Comparison of ENCODE assay signal across 12 mouse cellular contexts in the genomic region with DNA sequence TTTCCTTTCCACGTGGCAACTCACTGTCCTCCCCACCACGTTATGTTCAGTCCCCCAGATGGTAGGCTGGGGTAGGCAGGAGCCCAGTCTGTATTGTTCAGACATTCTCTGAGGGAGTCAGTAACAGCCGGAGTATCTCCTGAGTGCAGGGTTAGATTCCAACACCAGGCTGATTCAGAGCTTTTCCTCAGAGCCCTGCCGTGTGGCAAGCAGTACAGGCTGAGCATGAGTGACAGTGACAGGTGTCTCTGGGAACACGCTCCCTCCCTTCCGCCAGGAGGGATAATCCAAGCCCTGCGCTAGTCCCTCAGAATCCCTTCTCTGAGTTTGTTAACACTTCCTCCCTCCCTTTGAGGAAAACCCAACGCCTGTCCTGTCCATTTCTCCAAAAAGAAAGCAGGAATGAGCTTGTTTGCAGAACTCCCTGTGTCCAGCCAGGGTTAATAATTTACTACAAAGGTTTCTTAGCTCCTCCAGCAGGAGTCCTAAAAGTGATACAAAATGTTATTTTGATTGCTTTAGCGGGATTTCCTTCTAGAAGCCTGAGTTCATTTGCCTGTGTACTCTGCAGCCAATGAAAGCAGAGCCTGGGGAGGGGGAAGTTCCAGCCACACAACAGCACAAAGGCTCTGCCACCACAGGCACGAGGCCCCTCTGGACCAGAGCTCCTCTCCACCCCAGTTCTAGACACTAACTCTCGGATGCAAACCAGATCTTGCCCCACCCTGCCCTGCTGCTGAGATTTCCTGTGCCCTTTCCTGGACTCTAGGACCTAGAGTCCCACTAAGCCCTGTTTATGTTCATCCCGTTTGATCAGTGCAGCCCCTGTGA.
A peak's percentile ranks its signal among the peaks of the same experiment; 100 is the strongest.
DNase-seq lines count a peak whose midpoint lies in the region; ATAC-seq lines count a peak whose summit lies in the region.
"Had no signal": no experiment of that assay in that cellular context is flagged by ENCODE, and none has a peak within 500 bp of the region (broad histone marks: within the 10 kb centered on the region; RNA-seq: fewer than 3 reads in every experiment).

No protein-coding gene starts in this region.

- peak overlapping the region; percentile 33; the same call in 1 of the 2 replicates for H3K4me2 ChIP-seq in heart, embryonic 12.5 days
- no peak overlapping the region for H3K4me2 ChIP-seq in midbrain, embryonic 13.5 days (replicated peaks)
- H3K4me2 ChIP-seq in midbrain, embryonic 15.5 days = no peak overlapping the region
- no peak overlapping the region for H3K4me2 ChIP-seq in limb, embryonic 13.5 days (replicated peaks)
- peak overlapping the region; percentile 37 for H3K4me2 ChIP-seq in stomach, embryonic 16.5 days (ENCODE audit: low read depth, low read length)
- H3K4me2 ChIP-seq: neural tube, embryonic 15.5 days had no signal

- intact Hi-C loops in heart, postnatal 10 days (cut with DNase I) = no loop called here

- H3K27ac ChIP-seq in heart, embryonic 12.5 days (ENCODE audit: poor library complexity, severe bottlenecking) = no peak overlapping the region
- H3K27ac ChIP-seq in midbrain, embryonic 13.5 days = no peak overlapping the region
- no peak overlapping the region for H3K27ac ChIP-seq in midbrain, embryonic 15.5 days
- H3K27ac ChIP-seq in limb, embryonic 13.5 days = no peak overlapping the region
- H3K27ac ChIP-seq in stomach, embryonic 16.5 days (ENCODE audit: low read length) = no peak overlapping the region
- H3K27ac ChIP-seq: neural tube, embryonic 15.5 days had no signal

- no peaks in the 10 kb centered on the region for H3K36me3 ChIP-seq in heart, embryonic 12.5 days
- H3K36me3 ChIP-seq in midbrain, embryonic 13.5 days = no peaks in the 10 kb centered on the region
- H3K36me3 ChIP-seq in midbrain, embryonic 15.5 days (replicated peaks) = no peaks in the 10 kb centered on the region
- H3K36me3 ChIP-seq in limb, embryonic 13.5 days = no peaks in the 10 kb centered on the region
- no peaks in the 10 kb centered on the region for H3K36me3 ChIP-seq in stomach, embryonic 16.5 days (ENCODE audit: control insufficient read depth, insufficient read depth, low read length)
- H3K36me3 ChIP-seq: neural tube, embryonic 15.5 days had no signal

- 18% methylated on average over 12 of the region's 12 CpGs for WGBS in heart, embryonic 12.5 days
- 22% methylated on average over 12 of the region's 12 CpGs for WGBS in midbrain, embryonic 13.5 days
- 13% methylated on average over 12 of the region's 12 CpGs for WGBS in midbrain, embryonic 15.5 days
- 26% methylated on average over 12 of the region's 12 CpGs for WGBS in limb, embryonic 13.5 days
- 13% methylated on average over 12 of the region's 12 CpGs for WGBS in stomach, embryonic 16.5 days

- peaks cover 3% of the 10 kb centered on the region; the same call in 1 of the 2 replicates for H3K9me3 ChIP-seq in heart, embryonic 12.5 days (replicated peaks)
- no peaks in the 10 kb centered on the region for H3K9me3 ChIP-seq in midbrain, embryonic 13.5 days
- no peaks in the 10 kb centered on the region for H3K9me3 ChIP-seq in midbrain, embryonic 15.5 days
- no peaks in the 10 kb centered on the region; the same call in 1 of the 2 replicates for H3K9me3 ChIP-seq in limb, embryonic 13.5 days
- no peaks in the 10 kb centered on the region for H3K9me3 ChIP-seq in stomach, embryonic 16.5 days (replicated peaks; ENCODE audit: control insufficient read depth, low read length)
- H3K9me3 ChIP-seq: neural tube, embryonic 15.5 days had no signal

- peaks cover 10% of the 10 kb centered on the region for H3K4me1 ChIP-seq in heart, embryonic 12.5 days (replicated peaks)
- peaks cover 8% of the 10 kb centered on the region for H3K4me1 ChIP-seq in midbrain, embryonic 13.5 days (replicated peaks)
- H3K4me1 ChIP-seq in midbrain, embryonic 15.5 days = peaks cover 10% of the 10 kb centered on the region; the same call in 1 of the 2 replicates
- no peaks in the 10 kb centered on the region for H3K4me1 ChIP-seq in limb, embryonic 13.5 days
- no peaks in the 10 kb centered on the region for H3K4me1 ChIP-seq in stomach, embryonic 16.5 days (ENCODE audit: control insufficient read depth, insufficient read depth, low read length)

- no peak overlapping the region for H3K9ac ChIP-seq in heart, embryonic 12.5 days
- H3K9ac ChIP-seq in midbrain, embryonic 13.5 days (replicated peaks) = no peak overlapping the region; the same call in 1 of the 2 replicates
- H3K9ac ChIP-seq in midbrain, embryonic 15.5 days = no peak overlapping the region
- no peak overlapping the region for H3K9ac ChIP-seq in limb, embryonic 13.5 days
- no peak overlapping the region; the same call in 1 of the 2 replicates for H3K9ac ChIP-seq in stomach, embryonic 16.5 days (ENCODE audit: low read length)
- H3K9ac ChIP-seq: neural tube, embryonic 15.5 days had no signal

- no peak for ATAC-seq in heart, embryonic 12.5 days (ENCODE audit: insufficient number of reproducible peaks, low FRiP score)
- ATAC-seq in midbrain, embryonic 13.5 days = peak; percentile 37
- ATAC-seq in midbrain, embryonic 15.5 days (replicated peaks) = no peak
- peak; percentile 82 for ATAC-seq in limb, embryonic 13.5 days (ENCODE audit: low FRiP score, low read depth)
- ATAC-seq in stomach, embryonic 16.5 days (ENCODE audit: insufficient read depth, low FRiP score) = no peak; the same call in 1 of the 2 replicates
- ATAC-seq: CD4-positive, CD25-positive, alpha-beta regulatory T cell, adult 4 months had no signal

- DNase-seq in heart, postnatal 10 days = no peak
- DNase-seq in Muller cell, postnatal 12 days (ENCODE audit: inconsistent ontology term) = no peak
- no peak for DNase-seq in MN1 (ENCODE audit: low spot score)
- DNase-seq: cerebellum, adult 9-11 months; lung, postnatal 36 days had no signal

- no peak overlapping the region for H3K4me3 ChIP-seq in heart, embryonic 12.5 days
- no peak overlapping the region for H3K4me3 ChIP-seq in midbrain, embryonic 13.5 days (replicated peaks)
- H3K4me3 ChIP-seq in midbrain, embryonic 15.5 days = no peak overlapping the region
- no peak overlapping the region for H3K4me3 ChIP-seq in limb, embryonic 13.5 days
- peak overlapping the region; percentile 9; the same call in 1 of the 2 replicates for H3K4me3 ChIP-seq in stomach, embryonic 16.5 days (replicated peaks; ENCODE audit: low read length)
- H3K4me3 ChIP-seq: neural tube, embryonic 15.5 days had no signal

- H3K27me3 ChIP-seq in heart, embryonic 12.5 days (replicated peaks) = 0 out of 2 replicates have a peak, but pooled peaks cover 19% of the 10 kb centered on the region
- H3K27me3 ChIP-seq in midbrain, embryonic 13.5 days = no peaks in the 10 kb centered on the region
- H3K27me3 ChIP-seq in midbrain, embryonic 15.5 days (replicated peaks) = 0 out of 2 replicates have a peak, but pooled peaks cover 2% of the 10 kb centered on the region
- peaks cover 23% of the 10 kb centered on the region for H3K27me3 ChIP-seq in limb, embryonic 13.5 days
- no peaks in the 10 kb centered on the region for H3K27me3 ChIP-seq in stomach, embryonic 16.5 days (ENCODE audit: control insufficient read depth, insufficient read depth, low read length)

Comparison
In these comparisons a context has a peak if more than half of its experiments do, and no peak if none do; other contexts are left out.
1. ATAC-seq: peak in midbrain, embryonic 13.5 days (single experiment) and limb, embryonic 13.5 days (single experiment); none in heart, embryonic 12.5 days (single experiment), midbrain, embryonic 15.5 days (single experiment) and stomach, embryonic 16.5 days (single experiment).
2. H3K4me2 ChIP-seq: peak in heart, embryonic 12.5 days (single experiment) and stomach, embryonic 16.5 days (single experiment); none in midbrain, embryonic 13.5 days (single experiment), midbrain, embryonic 15.5 days (single experiment) and limb, embryonic 13.5 days (single experiment).